Mouse (Mus musculus) frontal cortex, adult (tissue): ENCODE results near the gene Ptprd.

Experiments used
- ATAC-seq: cut with Nextera tagmentation; 2 replicates; pipeline ENCODE4 v1.9.2; 2017; ENCODE audit warnings: mild to moderate bottlenecking, moderate library complexity, mixed read lengths; ENCODE audit not compliant: low TSS enrichment

Ptprd gene

GRCm38 (mm10) chr4:76319874-76320273 lies 1891.9 kb downstream of the Ptprd start:
- ATAC-seq = no peak

- ATAC-seq = no peak
These were observed 1895.8 kb downstream of the Ptprd start for GRCm38 (mm10) chr4:76315977-76316376.

- ATAC-seq = peak; percentile 36; the same call in 1 of the 2 replicates
These were observed 1898.0 kb downstream of the Ptprd start for GRCm38 (mm10) chr4:76313749-76314148.

GRCm38 (mm10) chr4:76312593-76312992 lies 1899.2 kb downstream of the Ptprd start:
- no peak for ATAC-seq

- no peak for ATAC-seq
These were observed 1905.8 kb downstream of the Ptprd start for GRCm38 (mm10) chr4:76305987-76306386.

GRCm38 (mm10) chr4:76297375-76297774 lies 1914.4 kb downstream of the Ptprd start:
- no peak for ATAC-seq

- ATAC-seq = peak; percentile 52
These were observed 1918.9 kb downstream of the Ptprd start for GRCm38 (mm10) chr4:76292733-76293357.

GRCm38 (mm10) chr4:76290484-76290818 lies 1921.3 kb downstream of the Ptprd start:
- ATAC-seq = no peak

- no peak for ATAC-seq
These were observed 1921.9 kb downstream of the Ptprd start for GRCm38 (mm10) chr4:76289612-76290483.

GRCm38 (mm10) chr4:76286016-76286415 lies 1925.7 kb downstream of the Ptprd start:
- no peak for ATAC-seq

- no peak for ATAC-seq
These were observed 1928.9 kb downstream of the Ptprd start for GRCm38 (mm10) chr4:76282886-76283285.

- ATAC-seq = no peak
These were observed 1949.0 kb downstream of the Ptprd start for GRCm38 (mm10) chr4:76262727-76263126.

- no peak for ATAC-seq
These were observed 1951.1 kb downstream of the Ptprd start for GRCm38 (mm10) chr4:76260686-76261085.

- ATAC-seq = no peak
These were observed 1951.5 kb downstream of the Ptprd start for GRCm38 (mm10) chr4:76260286-76260685.

GRCm38 (mm10) chr4:76259636-76260035 lies 1952.1 kb downstream of the Ptprd start:
- no peak for ATAC-seq

GRCm38 (mm10) chr4:76244371-76244770 lies 1967.4 kb downstream of the Ptprd start:
- no peak for ATAC-seq

GRCm38 (mm10) chr4:76241542-76241941 lies 1970.2 kb downstream of the Ptprd start:
- ATAC-seq = no peak

GRCm38 (mm10) chr4:76241140-76241539 lies 1970.6 kb downstream of the Ptprd start:
- no peak for ATAC-seq

- ATAC-seq = no peak; the same call in 1 of the 2 replicates
These were observed 1972.7 kb downstream of the Ptprd start for GRCm38 (mm10) chr4:76239063-76239462.

GRCm38 (mm10) chr4:76238577-76238976 lies 1973.2 kb downstream of the Ptprd start:
- no peak; the same call in 1 of the 2 replicates for ATAC-seq

- ATAC-seq = no peak
These were observed 1973.9 kb downstream of the Ptprd start for GRCm38 (mm10) chr4:76237827-76238226.

GRCm38 (mm10) chr4:76223720-76224119 lies 1988.0 kb downstream of the Ptprd start:
- ATAC-seq = no peak

- ATAC-seq = no peak
These were observed 1989.2 kb downstream of the Ptprd start for GRCm38 (mm10) chr4:76222520-76222919.
